Mouse (Mus musculus) Patski (cell line): Measurements from ENCODE around the gene Agap1. TPM values are rescaled to one million over a fixed set of nuclear protein-coding genes. Genes with fewer than 3 reads are reported as not detected.

ENCODE experiments used
- ATAC-seq: fragments of 100-300 bp; one replicate; pipeline ENCODE4 v1.8.0; 2021
- CTCF ChIA-PET: fragments of 350-600 bp; sonication (Branson Sonifier 250); formaldehyde crosslinking; loops from one replicate; lab custom pipeline; 2022; ENCODE audit warnings: inconsistent platforms; lab: Charles Lee
- POLR2A ChIA-PET: fragments of 350-600 bp; sonication (Branson Sonifier 250); formaldehyde crosslinking; loops from one replicate; lab custom pipeline; 2022; ENCODE audit warnings: antibody characterized with exemption, inconsistent platforms; lab: Charles Lee
- DNase-seq: peaks from one replicate; pipeline ENCODE4 v3.0.0-alpha.2; 2011; ENCODE audit warnings: low read depth, low spot score
- H3K27me3 ChIP-seq: fragments of 371-371 bp; one replicate; pipeline ENCODE4 v1.5.1; 2021
- CTCF ChIP-seq: fragments of 100-300 bp; IDR thresholded peaks from one replicate; pipeline ENCODE4 v1.5.1; 2021
- in situ Hi-C: fragments of 300-500 bp; cut with MboI; formaldehyde crosslinking; loops from 3 replicates; pipeline ENCODE4 v1.11.1; 2018; ENCODE audit warnings: low pct_unique_long_range_greater_than_20kb, mixed read lengths
- polyA plus RNA-seq: library from polyadenylated mRNA; unstranded; gene quantifications from one replicate; pipeline ENCODE4 v1.2.3, GENCODE M21; 2021

Gene Agap1
- polyA plus RNA-seq, 1 experiment from 2014 or later = 32.3 TPM

GRCm38 (mm10) chr1:89703294-89703693 is 248.7 kb downstream of the Agap1 start:
- ChIA-PET CTCF (no interaction called here), POLR2A (no interaction called here)
- ATAC-seq (no peak), DNase-seq (no peak)
- H3K27me3 ChIP-seq = no peaks in the 10 kb centered on the region
- in situ Hi-C loops = no loop called here
- no peak for TF ChIP-seq CTCF

DNA sequence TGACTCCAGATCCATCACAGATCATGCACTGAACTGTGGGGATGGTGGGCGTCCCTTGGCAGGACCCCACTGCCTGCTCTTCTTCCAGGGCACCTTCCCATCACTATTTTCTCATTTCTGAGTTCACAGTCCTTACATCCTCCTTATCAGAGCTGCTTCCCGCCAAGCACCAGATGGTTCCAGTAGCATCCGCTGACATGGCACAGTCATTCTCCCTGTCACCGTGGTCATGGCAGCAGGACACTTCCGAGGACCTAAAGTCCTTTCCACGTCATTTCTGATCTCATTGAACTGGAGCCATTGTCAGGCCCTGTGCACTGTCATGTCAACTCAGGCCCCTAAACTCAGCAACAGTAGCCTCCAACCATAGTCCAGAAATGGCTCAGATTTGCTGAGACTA is 251.1 kb downstream of the Agap1 start:
- H3K27me3 ChIP-seq = no peaks in the 10 kb centered on the region
- no peak for TF ChIP-seq CTCF
- ChIA-PET POLR2A (no interaction called here), CTCF (no interaction called here)
- ATAC-seq = no peak
- DNase-seq = no peak
- in situ Hi-C loops = no loop called here

GRCm38 (mm10) chr1:89706862-89707261 is 252.3 kb downstream of the Agap1 start:
- CTCF ChIA-PET = no interaction called here
- ATAC-seq = no peak

GRCm38 (mm10) chr1:89707756-89708480 is 253.3 kb downstream of the Agap1 start:
- DNase-seq (no peak), ATAC-seq (no peak)
- CTCF ChIA-PET = no interaction called here
- POLR2A ChIA-PET = no interaction called here
- TF ChIP-seq CTCF = no peak
- no peaks in the 10 kb centered on the region for H3K27me3 ChIP-seq
- in situ Hi-C loops = no loop called here

More at GRCm38 (mm10) chr1:89706862-89707261, 252.3 kb downstream of the Agap1 start:
- in situ Hi-C loops = no loop called here
- DNase-seq = no peak
- no peaks in the 10 kb centered on the region for H3K27me3 ChIP-seq
- no peak for TF ChIP-seq CTCF
- POLR2A ChIA-PET = no interaction called here

DNA sequence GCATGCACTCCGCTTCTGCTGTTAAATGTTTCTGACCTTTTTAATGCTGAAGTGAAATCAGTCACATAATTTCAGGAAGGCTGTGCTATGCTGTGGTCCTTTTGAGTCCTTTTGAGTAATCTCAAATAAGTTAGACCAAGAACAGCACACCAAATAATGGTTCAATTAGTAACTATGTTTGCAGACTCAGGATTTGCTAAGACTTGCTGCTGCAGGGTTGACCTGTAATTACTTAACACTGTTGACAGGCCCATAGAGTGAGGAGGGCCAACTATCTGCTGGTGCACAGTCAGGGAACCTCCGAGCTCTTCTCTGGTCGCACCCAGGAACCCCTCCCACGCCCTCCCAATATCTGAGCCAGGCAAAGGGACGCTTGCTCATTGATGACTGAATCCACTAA is 255.2 kb downstream of the Agap1 start:
- ChIA-PET CTCF (interaction anchor here (1.1 to 1.3 kb wide), 2 partner anchors 8 to 13 kb away, joined by 3 to 4 read pairs; no protein-coding TSS in a partner anchor), POLR2A (no interaction called here)
- DNase-seq (no peak), ATAC-seq (no peak)
- in situ Hi-C loops = no loop called here
- no peaks in the 10 kb centered on the region for H3K27me3 ChIP-seq
- no peak for TF ChIP-seq CTCF

GRCm38 (mm10) chr1:89713681-89714080 is 259.1 kb downstream of the Agap1 start:
- TF ChIP-seq CTCF = no peak
- no peak for ATAC-seq
- ChIA-PET POLR2A (no interaction called here), CTCF (no interaction called here)
- no peak for DNase-seq
- in situ Hi-C loops = no loop called here
- no peaks in the 10 kb centered on the region for H3K27me3 ChIP-seq

DNA sequence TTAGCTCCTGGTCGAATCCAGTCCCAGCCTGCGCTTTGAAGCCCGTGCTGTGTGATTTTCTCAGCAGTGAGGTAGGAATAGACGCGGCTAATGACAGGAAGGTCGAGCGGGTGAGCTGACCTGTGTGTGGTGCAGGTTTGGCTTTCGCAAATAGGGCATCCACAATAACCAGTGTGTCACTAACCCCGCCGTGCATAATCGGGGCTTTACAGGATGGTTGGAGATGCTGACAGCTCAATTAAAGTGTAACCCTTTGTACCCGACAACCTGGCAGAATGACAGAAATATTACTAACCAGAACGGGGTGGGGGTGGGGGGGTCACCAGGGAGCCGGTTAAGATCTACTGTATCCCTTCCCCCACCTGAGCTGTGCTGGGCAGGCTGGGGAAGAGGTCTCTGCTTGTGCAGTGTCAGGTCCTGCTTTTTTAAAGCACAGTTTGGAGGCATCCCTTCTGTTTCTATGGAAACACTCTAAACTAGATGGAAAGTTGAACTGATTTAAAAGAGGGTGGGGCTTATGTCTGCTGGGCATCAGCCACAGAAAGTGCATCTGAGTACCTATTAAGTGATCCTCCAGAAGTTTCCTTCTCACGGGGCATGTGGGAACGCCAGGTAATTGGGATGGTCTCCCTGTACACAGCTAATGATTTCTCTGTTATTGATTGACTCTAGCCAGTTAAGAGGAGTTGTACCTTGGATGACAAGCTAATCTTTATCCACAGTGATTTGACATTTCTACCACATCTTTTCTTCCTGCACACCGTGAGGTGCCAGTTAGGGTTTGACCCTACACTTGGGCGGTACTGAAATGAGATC is 259.8 kb downstream of the Agap1 start:
- DNase-seq (no peak), ATAC-seq (no peak)
- TF ChIP-seq CTCF = no peak
- in situ Hi-C loops = no loop called here
- no peaks in the 10 kb centered on the region for H3K27me3 ChIP-seq
- POLR2A ChIA-PET = no interaction called here
- CTCF ChIA-PET = no interaction called here

GRCm38 (mm10) chr1:89716234-89716633 is 261.6 kb downstream of the Agap1 start:
- in situ Hi-C loops = no loop called here
- POLR2A ChIA-PET = no interaction called here
- TF ChIP-seq CTCF = no peak
- DNase-seq (no peak), ATAC-seq (no peak)
- CTCF ChIA-PET = no interaction called here
- H3K27me3 ChIP-seq = no peaks in the 10 kb centered on the region

GRCm38 (mm10) chr1:89717100-89717499 is 262.5 kb downstream of the Agap1 start:
- in situ Hi-C loops = no loop called here
- DNase-seq (no peak), ATAC-seq (no peak)
- ChIA-PET POLR2A (interaction anchor here (0.5 kb wide), 1 partner anchor 47 kb away, joined by 3 read pairs; no protein-coding TSS in a partner anchor), CTCF (interaction anchor here (1.4 to 1.6 kb wide), 2 partner anchors 8 to 44 kb away, joined by 3 to 4 read pairs; no protein-coding TSS in a partner anchor)
- TF ChIP-seq CTCF = no peak
- no peaks in the 10 kb centered on the region for H3K27me3 ChIP-seq

- in situ Hi-C loops = no loop called here
- POLR2A ChIA-PET = interaction anchor here (0.7 kb wide), 1 partner anchor 15 kb away, joined by 4 read pairs; no protein-coding TSS in a partner anchor
- DNase-seq (no peak), ATAC-seq (no peak)
- H3K27me3 ChIP-seq = no peaks in the 10 kb centered on the region
- CTCF ChIA-PET = interaction anchor here (1.4 kb wide), 1 partner anchor 10 kb away, joined by 4 read pairs; no protein-coding TSS in a partner anchor
- TF ChIP-seq CTCF = no peak
Measured at GRCm38 (mm10) chr1:89718782-89719403, 264.3 kb downstream of the Agap1 start.
